Mouse (Mus musculus) layer of hippocampus, adult 8-10 months (tissue): Measurements from ENCODE around the gene Ssxb8. TPM values are rescaled to one million over a fixed set of nuclear protein-coding genes. Genes with fewer than 3 reads are reported as not detected.
"Not testable (repeated sequence)": the region's sequence is repeated elsewhere in the genome, so short reads cannot be mapped to it uniquely, and the experiment has no call there.

Experiments
- DNase-seq, 2 experiments: peaks; one replicate each; pipeline ENCODE4 v3.0.0; 2022; ENCODE audit warnings: low spot score in 2 of 2
- total RNA-seq, 4 experiments: library from RNA; stranded (reverse); gene quantifications; 2 replicates each; pipeline ENCODE4 v1.2.4; 2022

Gene Ssxb8
- not detected for total RNA-seq

- DNase-seq = not testable (repeated sequence)
These were observed at the start of gene Ssxb8 for GRCm38 (mm10) chrX:8690744-8691143. Ssxb8 (minus strand) TSS chrX:8690844.

- DNase-seq = peak; percentile 6 to 42
These were observed 42.3 kb upstream of the Ssxb8 start for GRCm38 (mm10) chrX:8732907-8733306.

DNA sequence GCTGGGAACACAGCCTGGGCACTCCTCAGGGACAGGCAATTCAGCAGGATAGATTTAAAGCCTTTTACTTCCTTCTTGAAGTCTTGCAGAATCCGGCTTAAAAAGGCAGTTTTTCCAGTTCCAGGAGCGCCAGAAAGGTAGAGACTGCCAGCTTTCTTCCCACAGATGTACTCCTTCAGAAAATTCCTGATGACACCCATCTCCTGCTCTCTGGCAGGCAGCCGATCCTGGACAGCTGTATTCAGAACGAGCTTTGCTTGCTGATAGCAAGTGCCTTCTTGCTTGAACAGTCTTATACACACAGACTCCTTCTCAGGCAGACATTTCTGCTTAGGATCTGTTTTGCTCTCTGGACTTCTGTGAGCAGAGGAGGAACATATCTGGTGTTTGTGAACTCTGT is 27.6 kb downstream of the Ssxb8 start:
- no peak for DNase-seq

Other genes starting within 250 kb of the Ssxb8 start
- not detected for gene Ssxb2, start 229.1 kb downstream of the Ssxb8 start, total RNA-seq
- not detected for gene Gm14459, start 165.9 kb downstream of the Ssxb8 start, total RNA-seq
- not detected for gene Ssxb6, start 142.6 kb downstream of the Ssxb8 start, total RNA-seq
- gene Ssxb3, start 99.0 kb downstream of the Ssxb8 start, total RNA-seq = not detected
- under 1 TPM in 1 of 4 experiments, not detected in 3; 0.78 TPM for gene Ssx9, start 57.6 kb upstream of the Ssxb8 start, total RNA-seq
- gene Ssxb5, start 112.8 kb upstream of the Ssxb8 start, total RNA-seq = not detected
- gene Gm6592, start 153.2 kb upstream of the Ssxb8 start, total RNA-seq = not detected
- gene Gm5751, start 183.4 kb upstream of the Ssxb8 start, total RNA-seq = not detected
- 10 to 100 TPM; 32.7 to 36.7 (median 33.4) TPM for gene B630019K06Rik, start 201.5 kb upstream of the Ssxb8 start, total RNA-seq